Mouse (Mus musculus) CD4-positive, CD25-positive, alpha-beta regulatory T cell, adult 9 weeks (primary cell): ENCODE data around the gene Poldip2. TPM values are rescaled to one million over a fixed set of nuclear protein-coding genes. Genes with fewer than 3 reads are reported as not detected.

Experiments
- polyA plus RNA-seq: library from polyadenylated mRNA; unstranded; fragments of 100-300 nt; shearing (Covaris generic); gene quantifications from one replicate; pipeline ENCODE4 v1.2.1, GENCODE M21; 2017

Poldip2 gene
- 26.9 TPM for polyA plus RNA-seq

GRCm38 (mm10) chr11:78512025-78512957, at the start of gene Poldip2, which contains the start of gene Tmem199:
Gene Poldip2 (plus strand): TSS chr11:78512193.
Gene Tmem199 (minus strand): TSS chr11:78512172.

GRCm38 (mm10) chr11:78465568-78466180, 46.3 kb upstream of the Poldip2 start, which contains the start of gene Slc46a1:
Gene Slc46a1 (plus strand): TSS chr11:78465697.

GRCm38 (mm10) chr11:78497544-78498522, 14.2 kb upstream of the Poldip2 start, which contains the start of gene Sarm1:
Gene Sarm1 (minus strand): TSS chr11:78497754.

GRCm38 (mm10) chr11:78499004-78499403, 13.0 kb upstream of the Poldip2 start, which contains the start of gene Vtn:
Gene Vtn (plus strand): TSS chr11:78499091.

GRCm38 (mm10) chr11:78502909-78503650, 8.9 kb upstream of the Poldip2 start, which contains the start of gene Sebox:
Gene Sebox (plus strand): TSS chr11:78503447.

GRCm38 (mm10) chr11:78536080-78536689, 24.2 kb downstream of the Poldip2 start, which contains the start of the genes Tnfaip1 and Ift20:
Gene Tnfaip1 (minus strand): TSS chr11:78536332.
Gene Ift20 (plus strand): TSS chr11:78536361.

GRCm38 (mm10) chr11:78550168-78551058, 38.4 kb downstream of the Poldip2 start, which contains the start of gene Tmem97:
Gene Tmem97 (minus strand): TSS chr11:78550777.

Other genes with a start within 250 kb of the Poldip2 start
- gene BC030499, start 221.4 kb upstream of the Poldip2 start, polyA plus RNA-seq = 0.38 TPM
- gene Spag5, start 210.7 kb upstream of the Poldip2 start, polyA plus RNA-seq = 2.2 TPM
- gene Aldoc, start 189.2 kb upstream of the Poldip2 start, polyA plus RNA-seq = 14.5 TPM
- gene Pigs, start 183.8 kb upstream of the Poldip2 start, polyA plus RNA-seq = 136 TPM
- 18.6 TPM for gene Unc119, start 168.7 kb upstream of the Poldip2 start, polyA plus RNA-seq
- gene Foxn1, start 125.6 kb upstream of the Poldip2 start, polyA plus RNA-seq = not detected
- not detected for gene Slc13a2, start 90.0 kb upstream of the Poldip2 start, polyA plus RNA-seq
- 1.8 TPM for gene Slc46a1, start 46.5 kb upstream of the Poldip2 start, polyA plus RNA-seq
- gene Sarm1, start 14.4 kb upstream of the Poldip2 start, polyA plus RNA-seq = 0.77 TPM
- gene Vtn, start 13.1 kb upstream of the Poldip2 start, polyA plus RNA-seq = not detected
- not detected for gene Sebox, start 8.7 kb upstream of the Poldip2 start, polyA plus RNA-seq
- 55.4 TPM for gene Tmem199, start within 50 bp of the Poldip2 start, polyA plus RNA-seq
- 23.0 TPM for gene Tnfaip1, start 24.1 kb downstream of the Poldip2 start, polyA plus RNA-seq
- gene Ift20, start 24.2 kb downstream of the Poldip2 start, polyA plus RNA-seq = 130 TPM
- 17.2 TPM for gene Tmem97, start 38.6 kb downstream of the Poldip2 start, polyA plus RNA-seq
- 11.1 TPM for gene Nlk, start 185.2 kb downstream of the Poldip2 start, polyA plus RNA-seq
- 39.2 TPM for gene Ccnq, start 239.5 kb downstream of the Poldip2 start, polyA plus RNA-seq